Mouse (Mus musculus): Measurements from ENCODE around the gene Gm20388. TPM values are rescaled to one million over a fixed set of nuclear protein-coding genes. Genes with fewer than 3 reads are reported as not detected.

Gene Gm20388
- total RNA-seq, 2 experiments from 2014 or later = 10.7 TPM; not detected in 1

- no peak for DNase-seq (ENCODE audit: low spot score in 2 of 2)
Measured at GRCm38 (mm10) chr8:122849152-122849910, 2938.7 kb downstream of the Gm20388 start.

- no peak for DNase-seq (ENCODE audit: low spot score in 2 of 2)
Measured at GRCm38 (mm10) chr8:122850641-122851240, 2940.1 kb downstream of the Gm20388 start.

- no peak for DNase-seq (ENCODE audit: low spot score in 2 of 2)
Measured at GRCm38 (mm10) chr8:122851692-122852545, 2941.3 kb downstream of the Gm20388 start.

GRCm38 (mm10) chr8:122852546-122852905 lies 2941.9 kb downstream of the Gm20388 start:
- DNase-seq (ENCODE audit: low spot score in 2 of 2) = no peak

GRCm38 (mm10) chr8:122853340-122853771 lies 2942.7 kb downstream of the Gm20388 start:
- DNase-seq (ENCODE audit: low spot score in 2 of 2) = peak in 1 of 2 experiments; percentile 44

GRCm38 (mm10) chr8:122854388-122854787 lies 2943.7 kb downstream of the Gm20388 start:
- no peak for DNase-seq (ENCODE audit: low spot score in 2 of 2)

GRCm38 (mm10) chr8:122855123-122855522 lies 2944.5 kb downstream of the Gm20388 start:
- DNase-seq (ENCODE audit: low spot score in 2 of 2) = no peak

GRCm38 (mm10) chr8:122856288-122856687 lies 2945.6 kb downstream of the Gm20388 start:
- DNase-seq (ENCODE audit: low spot score in 2 of 2) = no peak

GRCm38 (mm10) chr8:122859843-122860242 lies 2949.2 kb downstream of the Gm20388 start:
- DNase-seq (ENCODE audit: low spot score in 2 of 2) = no peak

GRCm38 (mm10) chr8:122864719-122865129 lies 2954.1 kb downstream of the Gm20388 start:
- no peak for DNase-seq (ENCODE audit: low spot score in 2 of 2)

GRCm38 (mm10) chr8:122865441-122865840 lies 2954.8 kb downstream of the Gm20388 start:
- no peak for DNase-seq (ENCODE audit: low spot score in 2 of 2)

GRCm38 (mm10) chr8:122866231-122866630 lies 2955.6 kb downstream of the Gm20388 start:
- DNase-seq (ENCODE audit: low spot score in 2 of 2) = no peak

GRCm38 (mm10) chr8:122867982-122868381 lies 2957.3 kb downstream of the Gm20388 start:
- DNase-seq (ENCODE audit: low spot score in 2 of 2) = no peak

- DNase-seq (ENCODE audit: low spot score in 2 of 2) = no peak
Measured at GRCm38 (mm10) chr8:122870377-122870863, 2959.8 kb downstream of the Gm20388 start.

- no peak for DNase-seq (ENCODE audit: low spot score in 2 of 2)
Measured at GRCm38 (mm10) chr8:122871663-122872062, 2961.0 kb downstream of the Gm20388 start.

- no peak for DNase-seq (ENCODE audit: low spot score in 2 of 2)
Measured at GRCm38 (mm10) chr8:122873171-122873570, 2962.5 kb downstream of the Gm20388 start.

- DNase-seq (ENCODE audit: low spot score in 2 of 2) = no peak
Measured at GRCm38 (mm10) chr8:122875186-122875585, 2964.5 kb downstream of the Gm20388 start.

- no peak for DNase-seq (ENCODE audit: low spot score in 2 of 2)
Measured at GRCm38 (mm10) chr8:122878231-122878630, 2967.6 kb downstream of the Gm20388 start.

- DNase-seq (ENCODE audit: low spot score in 2 of 2) = no peak
Measured at GRCm38 (mm10) chr8:122880302-122880701, 2969.7 kb downstream of the Gm20388 start.

- no peak for DNase-seq (ENCODE audit: low spot score in 2 of 2)
Measured at GRCm38 (mm10) chr8:122883671-122884070, 2973.0 kb downstream of the Gm20388 start.

- DNase-seq (ENCODE audit: low spot score in 2 of 2) = no peak
Measured at GRCm38 (mm10) chr8:122891440-122891839, 2980.8 kb downstream of the Gm20388 start.

GRCm38 (mm10) chr8:122893451-122893850 lies 2982.8 kb downstream of the Gm20388 start:
- no peak for DNase-seq (ENCODE audit: low spot score in 2 of 2)

Data from layer of hippocampus, adult 18-20 months (tissue).